Mouse (Mus musculus): ENCODE measurements around the gene Mxi1. TPM values are rescaled to one million over a fixed set of nuclear protein-coding genes. Genes with fewer than 3 reads are reported as not detected.

Mxi1 gene
- total and polyA plus RNA-seq, 3 experiments = 10.6 to 19.9 (median 18.9) TPM

GRCm38 (mm10) chr19:53328116-53328515 lies 17.8 kb downstream of the Mxi1 start:
- peaks cover 16 to 38% of the 10 kb centered on the region in 2 experiments for H3K4me1 ChIP-seq (ENCODE audit: control insufficient read depth in 1 of 2, insufficient read depth in 2 of 2)
- no peak overlapping the region for H3K4me3 ChIP-seq (replicated peaks in 1 of 3; ENCODE audit: low read depth in 2 of 3, low read length in 2 of 3, poor library complexity in 1 of 3)

GRCm38 (mm10) chr19:53329221-53329991 lies 19.1 kb downstream of the Mxi1 start:
- DNase-seq (ENCODE audit: extremely low read depth) = peak; percentile 88
- Histone ChIP-seq H3K4me1 (ENCODE audit: control insufficient read depth in 1 of 2, insufficient read depth in 2 of 2) (peaks cover 16 to 38% of the 10 kb centered on the region in 2 experiments), H3K9me3 (replicated peaks; ENCODE audit: low read length) (no peaks in the 10 kb centered on the region), H3K27me3 (replicated peaks) (no peaks in the 10 kb centered on the region), H3K79me2 (replicated peaks; ENCODE audit: control insufficient read depth, extremely low read depth, insufficient read depth, poor library complexity, severe bottlenecking) (no peaks in the 10 kb centered on the region), H3K4me2 (ENCODE audit: insufficient read depth, low read depth, poor library complexity, severe bottlenecking) (peak overlapping the region; percentile 71), H3K36me3 (replicated peaks in 1 of 2; ENCODE audit: control insufficient read depth in 1 of 2, insufficient read depth in 1 of 2, low read length in 1 of 2) (peaks cover 0 to 10% of the 10 kb centered on the region in 2 experiments), H3K4me3 (replicated peaks in 1 of 3; ENCODE audit: low read depth in 2 of 3, low read length in 2 of 3, poor library complexity in 1 of 3) (peak overlapping the region; percentile 54 to 97 (median 70)), H3K27ac (ENCODE audit: insufficient read depth, low read depth) (peak overlapping the region; percentile 25; the same call in 1 of the 2 replicates), H3K9ac (ENCODE audit: insufficient read depth, low read depth) (peak overlapping the region; percentile 51; the same call in 1 of the 2 replicates)
- in situ Hi-C loops (cut with MboI; ENCODE audit: low pct_ligation_motif_present, low pct_unique_long_range_greater_than_20kb, low sequenced_read_pairs) (loop anchor here (25.0 kb wide), 1 partner anchor 317 kb away; no protein-coding TSS in a partner anchor), dilution Hi-C loops (cut with MboI; ENCODE audit: extremely low pct_ligation_motif_present, extremely low pct_unique_long_range_greater_than_20kb, low sequenced_read_pairs) (no loop called here)
- TF ChIP-seq TBP (conservative IDR thresholded peaks at IDR 0.05; ENCODE audit: low read depth, low read length) (no peak), CHD2 (IDR thresholded peaks at IDR 0.05; ENCODE audit: low read length) (no peak), MXI1 (IDR thresholded peaks at IDR 0.05; ENCODE audit: low read depth, low read length) (peak; percentile 86), ELF1 (IDR thresholded peaks at IDR 0.05; ENCODE audit: low read depth, low read length) (peak; percentile 76), JUND (conservative IDR thresholded peaks at IDR 0.05; ENCODE audit: low read depth, low read length) (no peak), MEF2A (IDR thresholded peaks at IDR 0.05; ENCODE audit: borderline replicate concordance, low read depth, low read length) (0 out of 2 replicates have a peak, but pooled peaks have one; percentile 25), MAZ (IDR thresholded peaks at IDR 0.05; ENCODE audit: low read depth, low read length) (peak; percentile 53; the same call in 1 of the 2 replicates), MYC (IDR thresholded peaks at IDR 0.05; ENCODE audit: low read depth, low read length) (no peak), JUN (IDR thresholded peaks at IDR 0.05; ENCODE audit: insufficient read depth, low read depth, low read length) (no peak), USF1 (IDR thresholded peaks at IDR 0.05; ENCODE audit: low read depth, low read length) (no peak), MAFK (IDR thresholded peaks at IDR 0.05; ENCODE audit: insufficient replicate concordance, low read length) (no peak), GABPA (IDR thresholded peaks at IDR 0.05; ENCODE audit: insufficient replicate concordance, low read depth, low read length) (peak; percentile 34; the same call in 1 of the 2 replicates), IRF4 (IDR thresholded peaks at IDR 0.05; ENCODE audit: low read depth, low read length) (0 out of 2 replicates have a peak, but pooled peaks have one; percentile 8), ZKSCAN1 (IDR thresholded peaks at IDR 0.05; ENCODE audit: borderline replicate concordance, low read depth, low read length) (no peak)

More at GRCm38 (mm10) chr19:53328116-53328515, 17.8 kb downstream of the Mxi1 start:
- no peaks in the 10 kb centered on the region for H3K27me3 ChIP-seq (replicated peaks)
- H3K27ac ChIP-seq (ENCODE audit: insufficient read depth, low read depth) = peak overlapping the region; percentile 11
- no peak for TF ChIP-seq BHLHE40 (IDR thresholded peaks at IDR 0.05; ENCODE audit: low read depth, low read length)
- TF ChIP-seq USF2 (conservative IDR thresholded peaks at IDR 0.05; ENCODE audit: low read depth, low read length) = no peak
- no peak for TF ChIP-seq UBTF (IDR thresholded peaks at IDR 0.05; ENCODE audit: low read depth, low read length)
- TF ChIP-seq NRF1 (IDR thresholded peaks at IDR 0.05; ENCODE audit: low read depth, low read length) = no peak
- no peak for TF ChIP-seq JUN (IDR thresholded peaks at IDR 0.05; ENCODE audit: insufficient read depth, low read depth, low read length)
- TF ChIP-seq TCF12 (IDR thresholded peaks at IDR 0.05; ENCODE audit: low read depth, low read length) = 0 out of 2 replicates have a peak, but pooled peaks have one; percentile 44
- no peak for TF ChIP-seq GABPA (IDR thresholded peaks at IDR 0.05; ENCODE audit: insufficient replicate concordance, low read depth, low read length)
- no peak for TF ChIP-seq KAT2A (IDR thresholded peaks at IDR 0.05; ENCODE audit: insufficient replicate concordance, low read length)
- TF ChIP-seq RAD21 (IDR thresholded peaks at IDR 0.05; ENCODE audit: low read depth, low read length) = peak; percentile 79
- TF ChIP-seq RCOR1 (conservative IDR thresholded peaks at IDR 0.05; ENCODE audit: low read depth, low read length) = no peak
- no peak for TF ChIP-seq MAX (IDR thresholded peaks at IDR 0.05; ENCODE audit: low read length)
- TF ChIP-seq CHD2 (IDR thresholded peaks at IDR 0.05; ENCODE audit: low read length) = no peak
- no peak for TF ChIP-seq TBP (conservative IDR thresholded peaks at IDR 0.05; ENCODE audit: low read depth, low read length)
- no peak for TF ChIP-seq MYC (IDR thresholded peaks at IDR 0.05; ENCODE audit: low read depth, low read length)
- TF ChIP-seq IRF4 (IDR thresholded peaks at IDR 0.05; ENCODE audit: low read depth, low read length) = peak; percentile 49
- TF ChIP-seq USF1 (IDR thresholded peaks at IDR 0.05; ENCODE audit: low read depth, low read length) = no peak
- no peak for TF ChIP-seq E2F4 (IDR thresholded peaks at IDR 0.05; ENCODE audit: insufficient replicate concordance, low read depth, low read length)
- TF ChIP-seq SMC3 (IDR thresholded peaks at IDR 0.05; ENCODE audit: low read depth, low read length) = peak; percentile 79
- TF ChIP-seq ZKSCAN1 (IDR thresholded peaks at IDR 0.05; ENCODE audit: borderline replicate concordance, low read depth, low read length) = no peak
- TF ChIP-seq ZNF384 (IDR thresholded peaks at IDR 0.05; ENCODE audit: low read depth, low read length) = no peak
- TF ChIP-seq POLR2A (IDR thresholded peaks at IDR 0.05; ENCODE audit: low read depth, low read length) = no peak
- TF ChIP-seq EP300 (IDR thresholded peaks at IDR 0.05; ENCODE audit: low read length) = 0 out of 2 replicates have a peak, but pooled peaks have one; percentile 31
- 0 out of 2 replicates have a peak, but pooled peaks have one; percentile 18 for TF ChIP-seq ETS1 (conservative IDR thresholded peaks at IDR 0.05; ENCODE audit: low read depth, low read length)
- TF ChIP-seq POLR2AphosphoS2 (IDR thresholded peaks at IDR 0.05; ENCODE audit: low read depth, low read length) = no peak
- no peak for TF ChIP-seq ELF1 (IDR thresholded peaks at IDR 0.05; ENCODE audit: low read depth, low read length)
- no peak; the same call in 1 of the 2 replicates for TF ChIP-seq MXI1 (IDR thresholded peaks at IDR 0.05; ENCODE audit: low read depth, low read length)
- no peak for TF ChIP-seq MAZ (IDR thresholded peaks at IDR 0.05; ENCODE audit: low read depth, low read length)
- TF ChIP-seq SIN3A (IDR thresholded peaks at IDR 0.05; ENCODE audit: low read length) = peak; percentile 81; the same call in 1 of the 2 replicates
- no peak for TF ChIP-seq ZMIZ1 (IDR thresholded peaks at IDR 0.05; ENCODE audit: low read depth, low read length)
- TF ChIP-seq ZC3H11A (IDR thresholded peaks at IDR 0.05; ENCODE audit: low read depth, low read length) = peak; percentile 42; the same call in 1 of the 2 replicates
- no peak for TF ChIP-seq MAFK (IDR thresholded peaks at IDR 0.05; ENCODE audit: insufficient replicate concordance, low read length)
- no peak for TF ChIP-seq JUND (conservative IDR thresholded peaks at IDR 0.05; ENCODE audit: low read depth, low read length)
- no peak for TF ChIP-seq MEF2A (IDR thresholded peaks at IDR 0.05; ENCODE audit: borderline replicate concordance, low read depth, low read length)
- no peak for TF ChIP-seq PAX5 (IDR thresholded peaks at IDR 0.05; ENCODE audit: low read length)
- peak; percentile 49; the same call in 1 of the 2 replicates for TF ChIP-seq HCFC1 (IDR thresholded peaks at IDR 0.05; ENCODE audit: low read depth, low read length)
- no peak for TF ChIP-seq CHD1 (IDR thresholded peaks at IDR 0.05; ENCODE audit: low read depth, low read length)
- peak in 1 of 2 experiments; percentile 83; a peak in 2 of 4 replicates for TF ChIP-seq CTCF (conservative IDR thresholded peaks at IDR 0.05 in 1 of 2, IDR thresholded peaks at IDR 0.05 in 1 of 2; ENCODE audit: low read depth in 2 of 2, low read length in 2 of 2)
- peak; percentile 31; the same call in 1 of the 2 replicates for TF ChIP-seq NELFE (IDR thresholded peaks at IDR 0.05; ENCODE audit: low read depth, low read length)
- 0 out of 2 replicates have a peak overlapping the region, but pooled peaks have one; percentile 8 for H3K9ac ChIP-seq (ENCODE audit: insufficient read depth, low read depth)
- peaks cover 0 to 9% of the 10 kb centered on the region in 2 experiments for H3K36me3 ChIP-seq (replicated peaks in 1 of 2; ENCODE audit: control insufficient read depth in 1 of 2, insufficient read depth in 1 of 2, low read length in 1 of 2)
- dilution Hi-C loops (cut with MboI; ENCODE audit: extremely low pct_ligation_motif_present, extremely low pct_unique_long_range_greater_than_20kb, low sequenced_read_pairs) = no loop called here
- peak; percentile 58 for DNase-seq (ENCODE audit: extremely low read depth)
- no peaks in the 10 kb centered on the region for H3K79me2 ChIP-seq (replicated peaks; ENCODE audit: control insufficient read depth, extremely low read depth, insufficient read depth, poor library complexity, severe bottlenecking)
- H3K4me2 ChIP-seq (ENCODE audit: insufficient read depth, low read depth, poor library complexity, severe bottlenecking) = peak overlapping the region; percentile 40; the same call in 1 of the 2 replicates
- H3K9me3 ChIP-seq (replicated peaks; ENCODE audit: low read length) = no peaks in the 10 kb centered on the region
- in situ Hi-C loops (cut with MboI; ENCODE audit: low pct_ligation_motif_present, low pct_unique_long_range_greater_than_20kb, low sequenced_read_pairs) = loop anchor here (25.0 kb wide), 1 partner anchor 316 kb away; no protein-coding TSS in a partner anchor

Data from CH12.LX (cell line).